Mouse (Mus musculus): ENCODE measurements at regions not wholly inside any gene's neighbourhood (a gene's known extent, or its start where the extent isn't known, plus 50 kb on each side); places are given as distances from the start of the nearest gene placed in this dataset.

DNA sequence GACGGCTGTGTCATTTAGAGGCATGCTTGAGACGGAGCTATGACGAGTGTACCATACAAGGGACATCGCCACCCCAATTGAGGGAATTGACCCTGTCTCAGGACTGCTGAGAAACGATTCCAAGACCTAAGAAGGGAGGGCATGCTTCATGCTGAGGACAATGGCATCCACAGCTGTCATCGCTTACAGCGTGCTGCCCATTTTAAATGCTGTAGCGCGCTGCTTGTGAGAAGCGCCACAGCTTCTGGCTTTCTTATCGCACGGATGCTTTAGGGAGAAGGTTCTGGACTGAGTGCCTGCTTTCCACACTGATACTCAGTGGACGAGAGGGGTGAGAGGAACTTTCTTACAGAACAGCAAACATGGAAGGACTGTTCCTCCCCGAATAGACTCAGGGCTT lies 357.8 kb upstream of the Arglu1 start:
- no peak for DNase-seq (ENCODE audit: low spot score in 2 of 2)

DNA sequence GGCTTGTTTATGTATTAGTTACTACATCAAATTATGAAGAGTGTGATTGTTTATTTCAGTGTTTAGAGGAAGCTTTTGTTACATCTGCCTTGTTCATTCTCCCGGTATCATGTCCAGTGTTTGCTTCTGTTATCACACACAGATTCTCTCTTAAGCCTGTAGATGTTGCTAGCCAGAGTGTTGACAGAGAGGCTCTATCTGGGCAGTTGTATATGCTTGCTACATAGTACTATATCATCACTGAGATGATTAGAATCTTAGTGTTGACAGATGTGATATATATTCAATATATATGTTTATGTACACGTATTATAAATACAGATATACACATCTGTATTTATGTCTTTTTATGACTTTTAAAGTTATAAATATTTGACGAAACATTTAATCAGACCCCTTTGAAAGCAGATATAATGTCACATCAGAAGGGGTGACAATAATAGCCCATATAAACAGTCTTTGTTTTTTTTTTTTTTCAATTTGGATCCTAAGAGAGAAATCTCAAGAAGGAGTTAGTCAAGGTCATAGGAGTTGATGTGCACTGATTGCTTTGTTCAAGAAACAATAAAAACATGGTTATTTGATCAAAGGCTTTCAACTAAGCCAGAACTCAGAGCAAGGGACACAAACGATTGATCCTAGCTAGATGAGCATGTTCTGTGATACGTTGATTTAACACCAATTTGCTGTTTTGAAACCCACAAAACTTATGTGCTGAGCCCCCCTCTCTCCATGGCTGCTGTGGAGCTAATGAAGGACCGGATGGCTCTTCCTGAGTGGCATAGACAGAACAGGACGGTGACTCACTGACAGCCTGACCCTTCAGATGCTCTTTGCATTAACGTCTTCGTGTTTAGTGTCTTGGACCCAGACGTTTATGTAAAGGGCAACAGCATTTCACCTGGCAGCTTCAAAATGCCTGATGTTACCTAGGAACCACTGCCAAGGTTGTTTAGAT lies 352.8 kb upstream of the Arglu1 start:
- DNase-seq (ENCODE audit: low spot score in 2 of 2): no peak

DNA sequence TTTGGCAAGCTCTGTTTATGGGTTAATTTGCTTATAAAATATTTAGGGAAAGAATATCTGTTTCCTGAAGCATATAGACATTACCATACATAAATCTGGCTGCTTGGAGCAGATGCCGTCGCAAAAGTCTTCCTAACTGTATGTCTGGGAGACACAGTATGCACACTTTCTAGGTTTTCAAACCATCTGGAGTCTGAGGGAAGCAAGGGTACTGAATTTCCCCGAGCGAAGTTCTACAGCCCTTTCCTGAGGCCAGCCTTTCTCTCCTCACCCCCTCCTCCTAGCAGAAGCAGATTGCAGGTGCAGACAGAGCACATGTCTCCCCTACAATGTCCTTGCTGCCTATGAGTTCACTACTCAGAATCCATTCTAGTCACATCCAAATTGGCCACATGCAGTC lies 338.8 kb upstream of the Arglu1 start:
- no peak for DNase-seq (ENCODE audit: low spot score in 2 of 2)

DNA sequence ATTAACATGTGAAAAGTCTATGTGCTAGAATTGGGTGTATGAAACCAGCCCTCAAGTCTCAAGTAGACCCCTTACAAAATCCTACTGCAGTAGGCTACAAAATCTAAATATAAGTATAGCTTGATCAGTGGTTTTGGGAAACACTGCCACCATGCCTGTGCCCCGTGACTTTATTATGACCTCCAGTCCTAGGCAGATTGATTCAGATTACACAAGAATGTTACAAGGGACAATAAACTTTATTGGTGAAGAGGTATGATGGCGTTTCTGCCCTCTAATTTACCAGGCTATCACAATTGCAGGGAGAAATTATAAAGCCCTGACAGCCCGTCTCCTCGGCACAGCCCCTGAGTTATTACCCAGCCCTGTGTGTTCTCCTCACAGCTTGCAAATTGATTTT lies 337.4 kb upstream of the Arglu1 start:
- no peak for DNase-seq (ENCODE audit: low spot score in 2 of 2)

DNA sequence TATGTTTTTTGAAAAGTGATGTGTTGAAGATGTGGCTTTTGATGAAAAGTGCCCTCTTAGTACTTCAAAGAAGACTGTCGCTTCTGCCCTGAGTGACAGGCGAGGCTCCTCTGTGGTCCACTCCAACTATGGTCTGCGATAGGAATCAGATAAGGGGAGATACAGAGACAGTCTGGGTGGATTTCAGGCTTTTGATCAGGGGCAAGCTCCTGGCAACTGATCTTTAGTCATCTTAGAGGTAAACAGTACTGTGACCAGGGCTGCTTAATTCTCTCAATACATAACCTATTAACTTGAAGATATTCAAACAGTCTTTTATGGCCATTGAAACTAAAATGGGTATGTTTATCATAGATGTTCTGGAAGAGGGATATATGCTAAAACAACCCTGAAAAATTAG lies 335.6 kb upstream of the Arglu1 start:
- no peak for DNase-seq (ENCODE audit: low spot score in 2 of 2)

DNA sequence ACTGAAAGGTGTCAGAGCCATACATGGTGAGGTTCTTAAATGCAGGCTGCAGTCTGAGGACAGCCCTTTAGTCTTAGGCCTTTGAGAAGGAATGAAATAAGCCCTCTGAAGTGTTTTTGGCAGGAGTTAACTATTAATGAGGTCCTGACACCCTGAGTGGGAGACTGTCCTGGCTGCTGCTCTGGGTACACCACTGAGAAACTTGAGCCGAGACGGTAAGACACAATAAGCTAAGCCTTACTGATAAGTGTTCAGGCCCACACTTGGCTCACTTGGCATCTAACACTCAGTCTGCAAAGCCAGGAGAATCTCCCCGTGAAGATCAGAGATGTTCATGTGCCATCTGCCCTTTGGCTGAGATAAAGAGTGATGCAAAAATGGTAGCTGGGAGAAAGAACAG lies 335.1 kb upstream of the Arglu1 start:
- DNase-seq (ENCODE audit: low spot score in 2 of 2): no peak

DNA sequence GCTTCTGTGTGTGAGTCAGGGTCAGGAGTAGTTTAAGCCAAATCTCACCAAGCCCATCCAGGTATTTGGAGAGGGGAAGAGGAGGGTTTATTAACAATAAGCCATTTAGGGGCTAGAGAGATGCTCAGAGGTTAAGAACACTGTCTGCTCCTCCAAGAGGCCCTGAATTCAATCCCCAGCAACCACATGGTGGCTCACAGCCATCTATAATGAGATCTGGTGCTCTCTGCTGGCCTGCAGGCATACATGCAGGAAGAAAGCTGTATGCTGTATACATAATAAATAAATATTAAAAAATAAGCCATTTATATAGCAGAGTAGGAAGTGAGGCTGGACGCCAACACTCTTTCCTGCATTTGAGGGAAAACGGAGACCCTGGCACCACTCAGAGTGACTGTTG lies 330.4 kb upstream of the Arglu1 start:
- DNase-seq (ENCODE audit: low spot score in 2 of 2): no peak

DNA sequence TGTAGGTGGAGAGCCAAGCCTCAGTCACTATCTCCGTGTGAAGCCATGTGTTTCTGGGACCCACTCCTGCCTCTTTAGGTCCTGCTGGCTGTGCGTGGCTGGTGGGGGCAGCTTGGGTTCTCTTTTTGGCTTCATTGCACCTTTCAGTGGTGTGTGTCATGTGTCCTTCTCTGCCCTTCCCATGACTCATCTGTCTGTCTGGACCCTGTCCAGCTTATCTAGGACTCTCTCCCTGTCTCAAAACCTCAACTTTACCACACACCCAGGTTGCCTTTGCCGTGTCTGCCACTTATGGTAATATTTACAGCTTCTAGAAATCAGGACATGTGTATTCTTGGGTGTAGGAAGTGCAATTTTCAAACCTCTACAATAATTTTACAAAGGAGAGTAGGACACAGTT lies 329.9 kb upstream of the Arglu1 start:
- DNase-seq (ENCODE audit: low spot score in 2 of 2): no peak

DNA sequence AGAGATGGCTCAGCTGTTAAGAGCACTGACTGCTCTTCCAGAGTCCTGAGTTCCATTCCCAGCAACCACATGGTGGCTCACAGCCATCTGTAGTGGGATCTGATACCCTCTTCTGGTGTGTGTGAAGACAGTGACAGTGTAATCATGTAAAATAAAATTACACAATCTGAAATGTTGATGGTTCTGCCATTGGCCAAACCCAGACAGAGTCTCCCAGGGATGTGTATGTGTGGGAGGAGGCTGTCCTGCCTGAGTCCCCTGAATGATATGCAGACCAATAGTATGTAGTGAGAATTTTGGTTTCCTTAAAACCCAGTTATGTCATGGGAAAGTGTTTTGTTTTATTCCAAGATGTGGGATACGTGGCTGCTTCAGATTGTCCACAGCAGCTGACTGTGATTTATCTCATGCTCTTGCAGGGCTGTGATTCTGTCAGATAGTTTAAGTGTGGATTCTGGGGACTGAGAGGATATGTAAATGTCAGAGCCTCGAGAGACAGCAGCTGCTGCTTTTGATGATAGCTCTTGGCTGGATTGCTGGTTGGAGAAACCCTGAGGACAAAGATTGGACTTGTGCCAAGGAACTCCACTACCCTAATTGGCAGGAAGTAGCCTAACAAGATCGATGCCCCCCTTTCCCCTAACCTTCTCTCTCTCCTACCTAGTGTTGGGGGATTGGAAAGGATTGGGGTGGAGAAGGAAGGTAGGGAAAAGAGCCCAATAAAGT lies 321.6 kb upstream of the Arglu1 start:
- DNase-seq (ENCODE audit: low spot score in 2 of 2): no peak

DNA sequence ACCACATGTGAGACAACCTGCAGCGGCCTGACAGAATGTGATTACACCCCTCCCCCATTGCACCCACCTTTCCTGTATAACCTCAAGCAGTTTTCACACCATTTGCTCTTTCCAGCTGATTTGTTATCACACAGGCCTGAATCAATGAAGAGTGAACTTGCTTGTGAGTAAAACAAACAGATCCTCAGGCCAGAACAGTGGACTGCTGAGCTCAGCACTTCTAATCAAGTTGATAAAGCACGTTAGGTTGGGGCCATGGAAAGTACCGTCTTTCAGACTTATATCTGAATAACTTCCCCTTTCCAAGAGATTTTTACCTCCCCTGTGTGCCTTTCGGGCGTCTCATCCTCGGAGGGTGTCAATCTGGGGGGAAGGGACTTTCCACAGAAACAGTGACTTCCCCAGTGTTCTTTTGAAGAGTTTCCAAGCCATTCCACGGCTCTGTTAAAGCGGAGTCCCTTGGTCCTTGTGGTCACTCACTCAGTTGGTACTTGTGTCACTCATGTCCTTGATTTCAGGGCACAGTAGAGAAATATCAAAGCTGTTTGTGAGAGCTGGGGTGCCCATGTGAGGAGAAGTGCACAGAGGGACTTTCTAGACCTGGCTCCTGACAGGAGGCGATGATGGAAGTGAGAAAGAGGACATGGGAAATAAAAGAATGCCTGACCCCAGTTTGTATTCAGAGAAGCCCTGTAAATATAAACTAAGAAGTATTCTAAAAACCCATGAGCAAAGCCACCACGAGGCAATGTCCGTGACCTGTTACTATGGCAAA lies 317.9 kb upstream of the Arglu1 start:
- DNase-seq (ENCODE audit: low spot score in 2 of 2): no peak

DNA sequence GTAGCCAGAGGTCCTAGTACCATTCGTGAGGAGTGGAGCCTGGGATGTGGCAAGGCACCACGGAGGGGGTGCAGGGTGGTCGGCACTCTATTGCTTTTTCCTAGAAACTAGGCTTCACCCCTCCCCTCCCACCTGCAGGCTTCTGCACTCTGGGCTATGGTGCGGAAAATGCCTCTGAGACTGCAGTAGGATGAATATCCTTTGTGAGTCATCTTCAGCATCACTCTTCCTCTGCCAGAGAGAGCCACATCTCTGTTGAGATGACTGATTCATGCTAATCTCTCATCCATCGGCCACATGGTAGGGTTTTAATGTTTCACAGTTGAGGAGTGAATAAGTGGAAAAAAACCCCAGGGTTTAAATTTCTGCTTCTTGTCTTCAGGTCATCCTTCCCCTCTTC lies 309.6 kb upstream of the Arglu1 start:
- DNase-seq (ENCODE audit: low spot score in 2 of 2): no peak

DNA sequence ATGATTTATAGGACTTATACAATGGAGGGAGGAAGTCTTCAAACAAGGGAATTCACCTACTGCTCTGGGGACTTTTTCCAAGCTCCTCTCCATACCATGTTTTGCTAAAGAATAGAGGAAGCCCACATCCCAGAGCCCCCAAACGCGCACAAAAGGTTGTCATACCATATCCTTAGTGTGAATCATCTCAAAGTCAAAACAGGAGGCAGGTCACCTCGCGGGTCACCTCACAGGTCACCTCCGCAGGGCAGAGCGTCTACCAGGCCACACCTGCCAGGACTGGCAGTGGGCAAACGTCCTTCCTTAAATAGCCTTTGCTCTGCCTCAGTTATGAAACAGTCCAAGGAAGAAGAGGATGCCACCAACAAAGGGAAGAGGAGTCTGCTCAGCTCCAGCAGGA lies 307.3 kb upstream of the Arglu1 start:
- DNase-seq (ENCODE audit: low spot score in 2 of 2): no peak

DNA sequence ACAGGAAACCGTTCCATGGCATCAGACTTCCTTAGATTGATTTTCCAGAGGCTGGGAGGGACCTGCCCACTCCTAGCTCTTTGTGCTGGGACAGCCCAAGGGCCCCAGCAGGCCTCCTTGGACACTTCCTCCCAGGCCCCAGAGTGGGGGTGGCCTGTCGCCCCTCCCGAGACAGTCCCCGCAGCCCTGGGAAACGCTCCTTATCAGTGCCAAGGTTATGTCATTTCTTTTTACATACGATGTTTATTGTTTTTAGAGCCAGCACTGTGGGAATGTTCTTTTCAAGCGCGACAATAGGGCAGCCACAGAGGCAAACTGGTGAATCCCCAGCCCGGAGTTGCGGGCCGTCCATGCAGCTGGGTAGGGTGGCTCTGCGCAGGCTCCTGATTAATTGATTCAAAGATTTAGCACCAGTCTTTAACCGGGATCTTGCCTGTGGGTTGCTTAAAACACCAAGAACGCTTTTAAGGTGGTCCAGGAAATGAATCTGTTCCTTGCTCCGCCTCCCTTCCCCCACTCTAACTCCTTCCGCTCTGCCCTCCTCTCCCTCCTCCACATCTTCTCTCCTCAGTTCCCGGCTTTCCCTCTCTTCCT lies 304.4 kb upstream of the Arglu1 start:
- peak in 1 of 2 experiments; percentile 26 for DNase-seq (ENCODE audit: low spot score in 2 of 2)

DNA sequence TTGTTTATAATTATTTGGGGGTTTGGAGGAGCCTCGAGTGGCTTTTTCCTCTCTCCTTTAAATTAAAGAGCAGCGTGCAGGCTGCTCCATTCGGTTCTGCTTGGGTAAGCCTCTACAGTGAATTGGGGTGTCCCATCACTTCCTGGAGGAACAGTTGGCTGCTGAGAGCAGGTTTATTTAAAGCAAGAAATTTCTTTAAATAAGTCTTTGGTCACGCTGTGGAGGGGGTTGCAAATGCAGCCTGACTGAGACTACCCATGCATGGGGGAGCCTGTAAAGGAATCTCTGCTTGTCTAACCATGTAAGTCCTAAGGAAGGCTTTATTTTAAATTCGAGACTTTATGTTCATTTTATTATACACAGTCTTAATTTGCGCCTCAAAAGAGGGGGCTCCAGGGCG lies 303.7 kb upstream of the Arglu1 start:
- DNase-seq (ENCODE audit: low spot score in 2 of 2): no peak

DNA sequence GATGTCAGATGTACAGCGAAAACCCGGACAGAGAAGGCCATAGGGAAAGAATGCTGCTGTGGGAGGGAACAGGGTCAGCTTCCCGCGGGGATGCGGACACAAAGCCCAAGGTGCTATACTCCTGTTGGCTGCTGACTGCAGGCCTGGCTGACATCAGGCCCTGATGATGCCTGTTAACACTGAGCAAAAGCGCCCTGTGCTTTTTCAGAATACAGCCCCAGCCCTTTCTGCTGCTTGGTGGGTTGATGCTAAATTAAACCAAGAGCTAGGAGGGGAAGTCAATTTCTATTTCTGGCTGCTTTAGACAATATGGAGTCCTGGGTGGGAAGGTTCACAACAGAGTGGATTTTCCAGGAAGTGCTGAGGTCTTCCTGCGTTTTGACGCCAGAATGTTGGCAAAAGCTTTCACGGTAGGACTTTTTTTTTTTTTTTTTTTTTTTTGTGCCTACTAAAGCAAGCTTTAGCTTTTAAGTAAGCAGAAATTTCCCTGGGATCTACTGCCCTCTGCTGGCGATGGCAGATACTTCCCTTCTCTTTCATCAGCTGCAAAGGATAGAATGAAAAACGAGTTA lies 302.2 kb upstream of the Arglu1 start:
- DNase-seq (ENCODE audit: low spot score in 2 of 2): peak; percentile 67 to 83

DNA sequence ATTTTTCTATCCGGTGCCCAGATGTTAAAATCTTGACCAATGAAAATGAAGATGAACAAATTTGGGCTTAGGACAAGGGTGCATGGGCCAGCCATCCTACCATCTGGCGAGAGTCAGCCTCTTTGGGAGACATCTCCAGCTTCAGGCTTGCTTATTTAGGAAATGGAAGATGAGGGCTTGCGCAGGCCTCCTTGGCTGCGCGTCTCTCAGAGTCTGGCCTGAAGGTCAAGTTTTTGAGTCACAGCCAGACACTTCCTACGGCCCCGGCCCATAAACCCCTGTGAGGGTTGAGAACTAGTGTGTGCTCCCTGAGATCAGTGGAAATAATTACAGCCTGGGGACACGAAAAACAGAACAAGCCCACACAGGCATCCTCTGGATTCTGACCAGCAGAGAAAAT lies 300.7 kb upstream of the Arglu1 start:
- no peak for DNase-seq (ENCODE audit: low spot score in 2 of 2)

DNA sequence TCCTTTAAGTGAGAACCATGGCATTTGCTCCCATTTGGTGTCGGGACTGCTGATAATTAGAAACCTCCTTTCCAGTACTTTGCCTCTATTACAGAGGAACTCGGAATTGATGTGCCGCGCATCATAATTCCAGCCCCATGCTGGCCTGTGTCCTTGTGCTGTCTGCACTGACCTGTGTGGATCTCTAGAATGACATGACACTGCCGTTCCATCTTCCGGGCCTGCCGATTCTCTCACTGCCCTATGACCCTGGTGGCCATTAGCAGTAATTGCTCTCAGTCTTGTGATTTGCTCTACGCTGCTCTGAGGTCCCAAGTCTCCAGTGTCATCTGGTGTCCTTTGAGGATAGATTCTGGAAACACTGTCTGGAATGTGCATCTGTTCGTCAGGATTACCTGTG lies 295.7 kb upstream of the Arglu1 start:
- DNase-seq (ENCODE audit: low spot score in 2 of 2): no peak

DNA sequence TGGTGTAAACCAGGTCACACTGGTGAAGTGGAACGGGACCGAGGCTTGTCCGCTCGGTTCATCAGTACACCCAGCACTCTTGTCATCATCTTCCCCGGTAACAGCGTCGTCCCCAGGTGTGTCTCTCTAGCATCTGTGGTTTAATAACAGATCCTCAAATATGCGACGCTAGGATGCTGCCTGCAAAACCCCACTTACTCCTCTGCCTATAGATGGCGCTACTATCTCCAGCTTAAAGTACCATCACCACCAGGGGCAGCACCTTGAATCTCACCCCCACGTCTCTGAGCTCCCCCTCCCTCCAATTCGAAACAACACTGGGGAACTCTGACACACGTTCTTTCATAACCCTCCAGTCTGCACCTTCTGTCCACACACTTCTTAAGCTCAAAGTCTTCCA lies 295.1 kb upstream of the Arglu1 start:
- DNase-seq (ENCODE audit: low spot score in 2 of 2): no peak

DNA sequence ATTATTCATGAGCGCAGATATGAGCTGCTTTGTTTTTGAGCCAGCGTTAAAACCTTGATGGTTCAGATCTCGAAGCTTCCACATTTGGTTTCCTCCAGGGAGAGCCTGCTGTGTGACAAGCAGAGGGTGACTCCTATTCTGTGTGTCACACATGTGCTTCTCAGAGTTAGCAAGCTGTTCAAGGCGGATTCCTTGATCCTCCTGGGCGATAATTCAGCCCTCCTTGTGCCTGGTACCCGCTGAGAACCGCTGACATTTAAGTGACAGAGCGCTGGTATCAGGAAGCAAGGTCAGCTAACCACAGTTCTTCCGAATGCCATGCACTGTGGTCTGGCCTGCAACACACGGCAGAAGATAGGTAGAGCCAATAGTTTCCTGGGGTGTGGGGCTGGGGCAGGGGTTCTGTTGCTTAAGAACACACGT lies 294.5 kb upstream of the Arglu1 start:
- no peak for DNase-seq (ENCODE audit: low spot score in 2 of 2)

DNA sequence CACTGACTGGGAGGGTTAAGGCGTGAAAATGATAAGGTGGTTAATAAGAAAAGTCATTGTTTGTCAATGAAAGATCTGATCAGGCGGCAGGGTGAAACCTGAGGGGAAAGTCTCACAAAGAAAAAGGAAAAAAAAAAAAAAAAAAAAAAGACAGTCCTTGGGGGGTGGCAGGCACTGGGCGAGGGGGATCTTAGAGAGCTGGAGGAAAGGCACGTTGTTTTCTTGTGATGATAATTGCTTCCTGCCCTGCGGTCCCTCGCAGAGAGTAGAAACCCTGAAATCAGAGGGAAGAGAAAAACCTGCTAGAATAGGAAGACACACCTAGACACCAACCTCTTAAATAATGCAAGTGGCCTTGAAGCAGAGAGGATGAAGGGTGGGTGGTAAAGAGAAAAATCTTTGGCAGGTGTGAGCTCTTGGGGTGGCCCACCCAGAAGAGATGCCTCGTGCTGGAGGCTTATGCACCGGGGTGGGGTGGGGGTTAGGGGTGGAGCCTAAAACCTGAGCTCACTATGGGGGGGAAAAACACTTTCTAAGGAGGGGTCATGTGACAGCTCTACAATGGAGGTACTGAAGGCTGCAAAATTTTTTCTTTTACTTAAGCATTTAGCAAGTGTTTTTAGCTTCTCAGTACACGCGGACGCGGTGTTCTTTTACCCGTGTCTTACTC lies 294.0 kb upstream of the Arglu1 start:
- DNase-seq (ENCODE audit: low spot score in 2 of 2): no peak

DNA sequence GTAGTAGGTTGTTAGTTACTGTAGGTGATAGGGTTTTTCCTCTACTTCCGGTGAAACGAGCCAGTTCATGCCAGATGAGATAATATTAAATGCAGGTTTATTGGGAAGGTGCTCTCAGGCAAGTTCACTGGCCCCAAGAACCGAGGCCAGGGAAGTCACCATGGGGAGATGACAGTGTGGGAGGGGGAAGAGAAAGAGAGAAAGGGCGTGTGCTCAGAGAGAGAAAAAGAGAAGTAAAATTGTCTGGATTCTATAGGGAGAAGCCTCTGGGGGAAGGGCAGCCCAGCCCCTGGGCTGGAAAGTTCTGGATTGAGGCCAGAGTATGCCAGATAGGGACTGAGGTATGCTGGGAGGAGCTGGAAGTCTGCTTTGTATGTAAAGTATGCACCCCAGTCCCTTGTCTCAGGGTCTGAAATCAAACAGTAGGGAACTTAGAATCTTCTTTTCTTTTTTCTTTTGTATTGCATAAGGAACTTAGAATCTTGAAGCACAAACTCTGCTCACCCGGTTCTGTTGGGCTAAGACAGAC lies 292.9 kb upstream of the Arglu1 start:
- no peak for DNase-seq (ENCODE audit: low spot score in 2 of 2)

Data from cerebellum, postnatal 4 days (tissue).